Mouse (Mus musculus): ENCODE data around the gene Cerk.
"Not testable (repeated sequence)": the region's sequence is repeated elsewhere in the genome, so short reads cannot be mapped to it uniquely, and the experiment has no call there.

The Cerk gene

GRCm38 (mm10) chr15:86213753-86214548, 28.0 kb upstream of the Cerk start, which contains the start of gene Tbc1d22a:
Tbc1d22a (plus strand) TSS chr15:86214459.
- intact Hi-C loops (cut with DNase I): no loop called here

DNA sequence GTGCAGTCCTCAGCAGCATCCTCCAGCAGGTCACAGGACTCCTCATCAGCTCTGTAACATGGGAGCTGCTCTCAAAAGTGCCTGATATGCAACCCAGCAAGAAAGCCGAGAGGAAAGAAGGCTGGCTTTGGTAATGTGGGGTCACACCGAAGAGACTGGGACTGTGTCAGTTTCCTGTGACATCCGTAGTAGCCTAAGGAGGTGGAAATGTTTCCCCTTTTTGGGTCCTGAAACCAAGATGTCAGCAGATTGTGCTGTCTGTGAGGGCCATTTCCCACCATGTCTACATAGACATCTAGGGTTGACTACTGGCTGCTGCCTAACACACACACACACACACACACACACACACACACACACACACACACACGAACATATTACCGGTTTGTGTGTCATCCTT, 26.3 kb upstream of the Cerk start:
- intact Hi-C loops (cut with DNase I): not testable (repeated sequence)

- intact Hi-C loops (cut with DNase I): loop anchor here (5.0 kb wide), 1 partner anchor 34 kb away; no protein-coding TSS in a partner anchor
Observed at GRCm38 (mm10) chr15:86206385-86206784, 20.4 kb upstream of the Cerk start.

DNA sequence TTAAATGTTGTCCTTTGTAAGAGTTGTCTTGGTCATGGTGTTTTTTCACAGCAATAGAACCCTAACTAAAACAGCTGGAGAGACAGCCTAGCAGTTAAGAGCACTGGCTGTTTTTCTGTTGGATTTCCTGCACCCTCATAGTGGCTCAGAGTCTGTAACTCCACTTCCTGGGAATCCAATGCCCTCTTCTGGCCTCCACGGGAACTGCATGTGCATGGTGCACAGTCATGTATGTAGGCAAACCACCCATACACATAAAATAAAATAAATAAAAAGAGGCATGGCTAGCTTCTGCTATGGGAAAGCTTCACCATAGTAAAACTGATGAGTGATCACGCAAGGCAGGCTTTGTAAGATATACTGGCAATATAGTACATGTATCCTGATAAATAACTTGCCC, 19.4 kb upstream of the Cerk start:
- intact Hi-C loops (cut with DNase I): loop anchor here (5.0 kb wide), 1 partner anchor 33 kb away; no protein-coding TSS in a partner anchor

- intact Hi-C loops (cut with DNase I): no loop called here
Observed at GRCm38 (mm10) chr15:86203942-86204561, 18.1 kb upstream of the Cerk start.

- intact Hi-C loops (cut with DNase I): no loop called here
Observed at GRCm38 (mm10) chr15:86203292-86203793, 17.4 kb upstream of the Cerk start.

DNA sequence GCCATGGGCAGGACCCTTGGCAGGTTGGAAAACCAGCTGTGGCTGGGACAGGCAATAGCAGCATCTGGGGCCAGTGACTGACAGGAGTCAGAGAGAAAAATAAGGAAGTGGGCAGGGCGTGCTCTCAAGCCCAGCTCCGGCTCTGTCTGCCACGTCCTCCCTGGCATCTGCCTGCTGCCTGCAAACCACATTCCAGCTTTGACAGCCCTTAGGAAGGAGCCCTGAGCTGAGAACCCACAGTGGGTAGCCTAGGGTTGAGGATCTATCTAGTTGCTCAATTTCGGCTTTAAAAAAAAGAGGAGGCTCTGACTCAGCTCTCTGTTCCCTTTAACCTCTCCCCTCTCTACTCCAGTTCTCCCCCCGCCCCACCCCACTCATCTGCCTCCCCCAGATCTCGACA, 16.7 kb upstream of the Cerk start:
- intact Hi-C loops (cut with DNase I): no loop called here

GRCm38 (mm10) chr15:86201696-86202330, 15.9 kb upstream of the Cerk start:
- intact Hi-C loops (cut with DNase I): no loop called here

DNA sequence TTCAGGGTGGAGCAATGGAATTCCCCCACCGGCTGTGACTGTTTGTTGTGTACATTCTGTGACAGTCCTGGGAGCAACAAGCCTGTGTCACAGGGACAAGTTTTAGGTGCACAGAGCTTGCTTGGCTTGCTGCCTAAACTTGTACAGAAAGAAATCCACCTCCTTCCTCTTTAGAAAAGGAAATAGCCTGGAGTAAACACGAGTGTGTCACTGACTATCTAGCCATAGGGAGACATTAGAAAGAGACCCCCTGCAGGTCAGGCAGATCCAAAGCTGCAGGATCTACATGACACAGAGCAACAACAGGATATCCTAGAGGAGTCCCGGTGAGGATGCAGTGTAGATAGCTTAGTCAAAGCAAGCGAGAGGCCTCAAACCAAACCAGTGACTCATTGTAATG, 15.2 kb upstream of the Cerk start:
- intact Hi-C loops (cut with DNase I): no loop called here

GRCm38 (mm10) chr15:86200169-86200568, 14.2 kb upstream of the Cerk start:
- intact Hi-C loops (cut with DNase I): no loop called here

DNA sequence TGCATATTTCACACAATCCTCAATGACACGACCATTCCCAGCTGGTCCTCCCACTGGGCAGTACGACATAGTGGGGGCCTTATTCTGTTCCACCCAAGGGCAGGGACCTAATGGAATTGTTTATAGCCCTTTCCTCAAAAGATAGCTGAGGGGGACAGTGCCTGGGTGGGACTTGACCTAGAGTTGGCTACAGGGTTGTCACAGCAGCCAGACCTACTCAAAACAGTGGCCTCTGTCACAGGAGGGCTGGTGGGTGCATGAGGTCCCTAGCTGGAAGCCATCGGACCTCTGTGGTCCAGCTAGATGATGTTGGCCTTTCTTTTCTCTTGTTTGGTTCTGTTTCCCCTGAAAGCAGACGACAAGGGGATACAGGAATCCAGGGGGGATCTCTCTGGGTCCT, 13.5 kb upstream of the Cerk start:
- intact Hi-C loops (cut with DNase I): no loop called here

- intact Hi-C loops (cut with DNase I): no loop called here
Observed at GRCm38 (mm10) chr15:86199052-86199451, 13.1 kb upstream of the Cerk start.

- intact Hi-C loops (cut with DNase I): not testable (repeated sequence)
Observed at GRCm38 (mm10) chr15:86194676-86195453, 8.9 kb upstream of the Cerk start.

GRCm38 (mm10) chr15:86191933-86192332, 6.0 kb upstream of the Cerk start:
- intact Hi-C loops (cut with DNase I): no loop called here

- intact Hi-C loops (cut with DNase I): no loop called here
Observed at GRCm38 (mm10) chr15:86191505-86191904, 5.6 kb upstream of the Cerk start.

- intact Hi-C loops (cut with DNase I): no loop called here
Observed at GRCm38 (mm10) chr15:86190387-86190786, 4.4 kb upstream of the Cerk start.

GRCm38 (mm10) chr15:86188746-86189470, 3.0 kb upstream of the Cerk start:
- intact Hi-C loops (cut with DNase I): no loop called here

DNA sequence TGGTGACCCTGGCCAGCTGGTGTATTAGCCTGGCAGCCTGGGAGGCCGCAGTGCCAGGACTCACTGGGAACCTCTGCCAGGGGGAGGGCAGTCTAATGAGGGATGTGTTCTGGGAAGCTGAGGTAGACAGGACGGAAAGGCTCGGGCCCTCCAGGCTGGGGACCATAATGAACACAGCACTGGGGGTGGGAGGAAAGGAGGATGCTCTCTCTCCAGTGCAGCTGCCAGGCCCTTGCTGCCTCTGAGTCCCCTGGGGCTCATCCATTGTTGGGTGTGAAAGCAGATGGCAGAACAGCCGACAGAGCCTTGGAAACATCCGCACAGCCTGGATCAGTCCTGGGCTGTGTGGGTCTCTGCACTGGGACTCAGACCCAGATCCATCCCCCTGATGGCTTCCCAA, 2.2 kb upstream of the Cerk start:
- intact Hi-C loops (cut with DNase I): no loop called here

GRCm38 (mm10) chr15:86186686-86187085, 745 bp upstream of the Cerk start:
- intact Hi-C loops (cut with DNase I): no loop called here

DNA sequence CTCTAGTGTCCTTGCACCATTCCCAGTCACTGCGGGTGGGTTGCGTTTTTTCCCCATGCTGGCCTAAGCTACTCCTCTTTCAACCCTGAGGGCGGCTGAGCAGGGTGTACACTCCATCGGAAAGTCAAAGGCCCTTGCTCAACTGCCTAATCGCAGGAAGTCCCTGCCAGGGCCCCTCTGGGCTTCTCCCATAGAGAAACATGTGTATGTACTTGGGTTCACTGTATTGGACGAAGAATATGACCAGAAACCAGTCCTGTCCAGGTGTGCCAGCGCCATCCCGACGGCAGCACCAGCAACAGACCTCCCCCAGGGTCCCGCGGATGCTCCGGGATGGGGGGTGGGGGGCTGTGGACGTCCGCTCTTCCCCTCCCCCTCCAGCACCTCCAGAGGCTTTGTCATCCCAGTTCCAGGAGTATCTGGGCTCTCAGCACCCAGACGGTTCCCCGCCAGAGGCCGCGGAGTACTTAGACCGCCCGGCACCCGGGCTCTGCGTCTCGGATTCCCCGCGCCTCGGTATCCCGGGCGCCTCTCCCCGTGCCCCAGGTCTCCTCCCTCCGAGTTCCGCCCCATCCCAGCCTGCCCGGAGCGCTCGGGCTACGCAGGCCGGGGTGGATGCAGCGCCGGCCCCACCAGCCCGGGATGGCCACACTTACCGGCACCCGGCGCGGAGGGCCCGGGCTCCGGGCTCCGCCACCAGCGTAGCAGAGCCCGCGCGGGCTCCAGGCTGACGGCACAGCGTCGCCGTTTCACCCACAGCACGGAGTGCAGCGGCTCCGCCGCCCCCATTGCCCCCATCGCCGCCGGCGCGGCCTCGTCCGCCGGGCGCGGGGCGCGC, 871 bp downstream of the Cerk start:
- intact Hi-C loops (cut with DNase I): no loop called here

All from adrenal gland (tissue).